Mouse (Mus musculus): Measurements from ENCODE around the gene Metap1.
A peak's percentile ranks its signal among the peaks of the same experiment; 100 is the strongest.

Metap1 gene

DNA sequence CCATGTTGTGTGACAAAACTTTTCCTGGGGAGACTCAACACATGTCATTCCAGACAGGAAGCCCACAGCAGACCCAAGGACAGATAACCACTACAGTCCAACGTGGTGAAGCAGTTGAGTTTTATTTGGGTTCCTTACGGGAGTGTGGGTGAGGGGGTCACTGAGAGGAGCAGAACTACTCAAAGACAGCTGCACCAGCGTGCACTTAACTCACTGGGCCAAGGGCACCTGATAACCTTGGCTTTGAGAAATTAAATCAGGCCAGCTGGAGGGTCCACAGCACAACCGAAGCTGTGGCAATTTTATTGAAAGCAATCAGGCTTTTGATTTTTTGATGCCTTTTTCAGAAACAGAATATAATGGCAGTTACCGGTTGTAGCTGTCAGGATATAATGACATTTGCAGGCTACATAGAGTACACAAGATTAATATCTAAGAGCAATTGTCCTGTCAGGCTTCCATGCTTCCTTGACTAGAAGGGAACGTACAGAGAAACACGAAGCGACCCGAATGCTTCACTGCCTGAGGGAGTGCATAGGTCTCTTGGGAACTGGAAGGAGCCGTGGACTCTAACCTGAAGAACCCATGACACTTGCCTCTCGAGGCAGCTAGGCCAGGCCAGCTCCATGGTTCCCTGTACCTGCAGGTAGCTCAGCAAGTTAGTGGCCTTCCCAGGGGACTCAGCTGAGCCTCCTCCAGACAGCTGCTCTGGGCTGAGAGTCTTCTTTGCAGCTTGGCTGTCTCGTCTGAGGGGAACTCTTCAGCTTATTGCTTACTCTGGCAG lies 41.0 kb downstream of the Metap1 start:
- DNase-seq: no peak

DNA sequence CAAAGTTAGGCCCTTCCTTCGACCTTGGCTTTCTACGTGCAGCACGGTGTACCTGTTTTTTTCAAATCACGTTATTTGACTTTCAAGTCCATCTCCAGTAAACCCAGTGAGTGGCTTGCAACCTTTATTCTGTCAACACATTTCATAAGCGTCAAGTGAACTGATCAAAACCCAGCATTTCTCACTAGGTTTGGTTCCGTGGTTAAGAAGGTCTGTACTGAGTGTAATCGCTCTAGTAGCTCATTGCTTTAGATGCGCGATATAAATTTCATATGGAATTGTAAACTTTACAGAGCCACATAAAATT lies 45.9 kb downstream of the Metap1 start:
- no peak for DNase-seq

DNA sequence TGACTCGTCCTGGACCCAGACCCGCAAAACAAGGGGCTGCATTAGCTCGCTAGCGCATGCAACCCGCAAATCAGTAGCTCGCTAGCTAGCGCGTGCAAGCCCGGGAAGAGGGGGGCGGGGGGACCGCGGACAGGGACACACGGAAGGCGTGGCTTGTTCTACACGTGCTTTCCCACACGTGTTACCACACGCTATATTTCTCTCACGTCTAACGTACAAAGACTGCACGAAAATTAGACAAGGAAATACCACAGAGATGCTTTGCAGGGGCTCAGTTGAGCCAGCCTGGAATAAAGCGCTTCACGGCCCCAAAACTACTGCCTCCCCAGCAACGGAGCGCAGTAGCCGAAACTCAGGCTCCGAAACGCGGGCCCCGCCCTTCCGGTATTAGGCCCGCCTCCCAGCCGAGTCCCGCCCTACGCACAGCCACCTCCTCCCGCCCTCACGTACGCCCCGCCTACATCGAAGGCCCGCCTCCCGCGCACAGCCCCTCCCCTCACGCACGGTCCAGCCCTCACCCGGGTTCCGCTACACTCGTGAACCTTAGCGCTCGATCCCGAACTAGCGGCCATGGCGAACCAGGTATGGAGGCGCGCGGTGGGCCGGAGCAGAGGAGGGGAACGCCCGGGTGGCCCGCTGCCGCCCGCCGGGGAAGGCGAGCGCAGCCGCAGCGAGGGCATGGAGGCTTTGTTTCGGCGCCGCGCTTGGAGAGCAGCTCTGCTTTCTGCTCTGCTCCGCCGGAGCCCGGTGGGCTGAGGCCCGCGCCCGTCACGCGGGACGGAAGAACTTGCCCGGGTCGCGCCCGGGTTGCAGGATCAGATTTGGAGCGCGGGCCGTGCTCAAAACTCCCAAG lies 46.5 kb downstream of the Metap1 start, which contains the start of gene Adh5:
Gene Adh5 (plus strand): TSS at position 482 of the 853 bp plus-strand sequence.
- peak; percentile 83 for DNase-seq

DNA sequence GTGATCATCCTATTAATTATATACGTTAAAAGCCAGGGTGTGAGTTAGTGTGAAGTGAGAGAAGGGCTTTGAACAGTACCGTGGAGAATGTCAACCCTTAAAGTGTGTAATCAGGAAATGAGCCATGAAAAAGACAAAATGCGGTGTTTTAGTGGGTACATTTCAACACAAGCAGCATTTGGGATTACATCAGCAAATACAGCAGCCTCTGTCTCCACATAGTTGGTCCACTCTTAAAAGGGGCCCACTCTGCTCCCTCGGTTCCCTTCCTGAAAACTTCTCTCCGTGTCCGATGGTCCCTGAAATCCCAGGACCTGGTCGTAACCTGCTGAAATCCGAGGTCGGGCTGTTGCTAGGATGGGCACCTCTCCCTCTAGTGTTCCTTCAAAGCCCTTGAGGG lies 47.1 kb downstream of the Metap1 start:
- no peak for DNase-seq

DNA sequence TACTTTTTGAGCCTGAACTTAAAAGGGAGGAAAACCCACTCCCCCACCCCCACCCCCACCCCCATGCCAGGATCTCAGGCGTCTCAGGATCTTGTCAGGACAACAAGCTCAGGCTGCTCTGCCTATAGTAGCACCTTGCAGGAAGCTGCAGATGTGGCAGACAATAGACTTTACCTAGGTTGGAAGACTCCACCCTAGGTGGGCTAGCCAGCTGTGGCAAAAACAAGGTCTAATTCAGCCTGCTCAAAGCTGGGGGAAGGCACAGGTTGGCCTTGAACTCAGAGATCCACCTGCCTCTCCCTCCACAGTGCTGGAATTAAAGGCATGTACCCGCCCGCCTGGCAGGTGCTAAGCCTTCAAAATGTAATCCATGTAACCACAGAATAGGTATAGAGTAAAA lies 50.6 kb downstream of the Metap1 start:
- no peak for DNase-seq

DNA sequence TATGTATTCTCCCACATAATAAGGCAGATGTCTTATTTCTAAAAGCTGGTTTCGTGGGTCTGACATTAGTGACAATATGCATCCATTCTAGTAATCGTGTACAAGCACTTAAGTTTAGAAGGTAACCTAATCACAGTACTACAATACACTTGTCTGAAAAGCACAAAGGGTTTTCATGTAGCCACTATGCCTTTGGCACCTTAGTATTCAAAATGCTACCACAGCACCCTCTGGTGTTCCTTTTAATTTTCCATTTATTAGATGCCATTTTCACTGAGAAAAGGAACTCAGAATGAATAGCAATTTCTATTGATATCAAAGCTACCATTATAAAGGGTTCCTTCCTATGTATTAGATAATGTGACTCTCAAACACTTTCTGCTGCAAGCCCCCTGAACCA lies 57.5 kb downstream of the Metap1 start:
- DNase-seq: no peak

DNA sequence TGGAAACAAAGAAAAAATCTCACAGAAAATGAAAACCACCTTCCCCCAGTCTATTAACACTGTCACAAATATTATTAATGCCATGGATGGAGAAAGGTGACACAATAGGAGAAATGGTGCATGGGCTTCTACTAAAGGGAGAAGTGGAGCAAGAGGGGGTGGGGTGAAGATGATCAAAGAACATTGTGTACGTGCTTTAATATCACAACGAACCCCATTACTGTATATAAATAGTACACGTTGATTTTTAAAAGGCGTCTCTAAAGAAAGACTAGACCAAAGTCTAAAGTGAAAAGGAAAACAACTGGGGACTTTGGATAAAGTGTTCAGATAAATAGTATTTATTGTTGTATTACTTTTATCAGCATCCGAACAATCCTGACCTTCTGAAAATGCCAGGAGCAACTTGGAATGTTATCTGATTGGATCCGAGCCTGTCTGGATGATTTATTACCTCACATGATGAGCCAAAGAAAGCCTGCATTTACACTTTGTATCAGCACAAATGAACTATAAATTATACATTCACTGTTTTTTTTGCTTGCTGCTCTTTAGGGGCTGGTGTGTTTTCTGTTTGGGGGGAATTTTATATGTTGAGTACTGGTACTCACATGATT lies 58.8 kb downstream of the Metap1 start:
- no peak for DNase-seq

DNA sequence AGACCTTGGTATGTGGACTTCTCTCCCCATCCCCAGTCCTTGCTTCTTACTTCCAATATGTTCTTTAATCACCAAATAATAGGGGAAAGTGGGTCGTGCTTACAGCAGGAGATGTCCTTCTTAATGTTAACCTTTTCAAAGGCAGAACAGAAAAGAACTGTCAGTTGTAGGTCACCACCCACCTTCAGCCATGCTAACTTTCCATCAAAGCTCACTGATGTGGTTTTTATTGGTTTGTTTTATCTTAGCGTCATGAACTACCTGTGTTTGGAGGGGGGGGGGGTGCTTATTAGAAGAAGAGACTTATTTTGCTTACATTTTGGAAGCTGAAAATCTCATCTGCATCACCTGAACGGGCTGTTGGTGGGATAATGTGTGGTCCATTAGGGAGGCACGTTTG lies 65.1 kb downstream of the Metap1 start:
- no peak for DNase-seq

DNA sequence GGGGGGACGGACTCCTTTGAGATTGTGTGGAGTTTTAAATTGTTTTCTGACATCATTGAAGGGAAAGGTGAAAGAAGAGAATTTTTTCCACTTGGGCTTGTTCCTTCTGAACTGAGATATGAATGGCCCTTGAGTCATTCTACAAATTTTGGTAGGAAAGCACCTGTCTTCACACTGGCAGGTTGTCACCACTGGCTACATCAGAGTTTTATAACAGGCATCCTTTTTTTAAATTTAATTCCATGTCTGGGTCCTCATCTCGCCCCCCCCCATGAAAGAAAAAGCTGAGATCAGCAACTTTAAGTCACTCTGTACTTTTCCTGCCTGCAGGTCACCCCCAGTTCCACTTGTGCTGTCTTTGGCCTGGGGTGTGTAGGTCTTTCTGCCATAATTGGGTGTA lies 65.7 kb downstream of the Metap1 start:
- no peak for DNase-seq

DNA sequence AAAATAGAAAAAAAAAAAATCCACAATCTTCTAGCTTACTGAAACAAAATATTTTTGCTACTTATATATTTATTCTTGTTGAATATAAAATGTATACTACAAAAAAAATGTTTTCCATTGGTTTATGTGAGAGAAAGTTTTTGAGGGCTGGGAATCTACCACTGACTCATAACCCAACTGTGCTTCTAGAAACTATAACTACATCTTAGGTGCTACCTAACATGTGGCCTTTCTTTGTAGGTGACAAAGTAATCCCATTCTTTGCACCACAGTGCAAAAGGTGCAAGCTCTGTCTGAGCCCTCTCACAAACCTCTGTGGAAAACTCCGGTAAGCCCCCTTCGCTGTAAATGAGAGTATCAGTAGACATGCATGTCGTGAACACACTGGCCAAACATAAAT lies 68.9 kb downstream of the Metap1 start:
- no peak for DNase-seq

DNA sequence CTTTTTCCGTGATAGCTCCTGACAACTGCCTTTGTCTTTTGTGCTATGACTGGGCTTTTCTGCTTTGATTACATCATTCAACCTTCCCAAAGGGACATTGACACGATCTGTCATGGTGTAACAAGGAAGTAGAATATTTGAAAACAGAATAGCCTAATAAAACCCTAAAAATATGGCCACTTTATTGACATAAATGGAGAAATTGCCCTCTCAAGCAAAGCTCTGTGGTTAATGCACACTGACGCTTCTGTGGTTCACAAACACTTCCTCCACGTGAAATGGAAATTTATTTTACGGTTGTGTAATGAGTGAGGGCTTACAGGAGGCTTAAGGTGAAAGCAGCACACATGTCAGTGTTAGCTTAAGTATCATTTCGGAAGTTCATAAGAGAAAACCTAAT lies 69.9 kb downstream of the Metap1 start:
- no peak for DNase-seq

DNA sequence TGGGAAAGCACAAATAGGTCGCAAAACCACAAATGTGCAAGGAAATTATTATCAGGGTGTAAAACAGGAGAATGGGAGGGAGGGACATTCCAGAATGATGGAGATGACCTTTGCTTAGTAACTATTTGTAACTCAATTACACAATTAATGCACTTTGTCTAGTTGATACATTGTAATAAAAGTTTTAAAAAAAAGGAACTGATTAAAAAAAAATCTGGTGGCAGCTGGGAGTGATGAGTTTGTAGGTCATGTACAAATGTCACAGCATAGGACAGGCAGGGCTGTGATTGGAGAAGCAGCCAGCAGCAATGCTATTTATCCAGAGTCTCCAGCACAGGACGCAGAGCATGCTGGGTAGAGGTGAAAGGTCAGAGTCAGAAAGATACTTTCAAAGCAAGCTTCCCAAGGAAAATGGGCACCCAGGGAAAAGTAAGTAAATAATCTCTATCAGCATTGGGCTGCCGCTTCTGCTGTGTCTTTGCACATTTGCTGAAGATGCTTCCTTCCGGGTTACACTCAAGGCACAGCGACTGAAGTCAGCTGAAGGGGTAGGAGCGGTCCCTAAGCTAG lies 74.1 kb downstream of the Metap1 start, which contains the start of gene Adh4:
Gene Adh4 (plus strand): TSS at position 346 of the 570 bp plus-strand sequence.
- no peak for DNase-seq

DNA sequence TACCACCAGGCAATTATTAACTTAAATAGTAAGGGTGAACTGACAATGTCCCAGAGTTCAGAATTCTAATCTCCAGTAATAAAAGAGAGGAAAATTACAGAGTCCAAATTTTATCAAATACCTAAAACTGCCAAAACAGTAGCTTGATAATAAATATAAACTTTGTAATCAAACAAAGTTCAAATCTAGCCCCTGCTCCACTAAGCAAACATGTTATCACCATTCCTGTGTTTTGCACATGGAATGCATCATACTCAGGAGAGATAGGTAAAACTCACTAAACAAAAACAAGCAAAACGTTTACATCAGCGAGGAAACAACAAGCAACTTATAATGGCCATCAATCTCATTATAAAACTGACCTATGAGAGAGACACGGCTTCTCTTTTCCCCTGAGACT lies 79.1 kb downstream of the Metap1 start:
- no peak for DNase-seq

DNA sequence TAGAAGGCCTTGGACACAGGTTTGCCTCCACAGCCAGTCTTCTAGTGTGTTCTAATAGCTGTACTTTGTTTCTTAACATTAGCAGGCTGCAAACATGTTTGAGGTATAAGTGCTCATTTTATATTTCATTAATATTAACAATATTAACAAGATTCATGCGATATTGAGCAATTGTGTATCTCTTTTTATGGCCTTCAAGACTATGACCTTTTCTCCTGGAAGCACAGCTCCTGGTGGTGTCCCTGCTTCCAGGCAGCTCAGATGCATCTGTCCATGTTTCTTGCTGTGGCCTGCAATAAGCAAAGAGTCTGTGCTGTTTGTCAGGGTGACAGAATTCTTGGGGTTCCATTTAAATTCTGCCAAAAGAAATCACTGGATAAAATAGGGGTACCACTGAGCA lies 79.7 kb downstream of the Metap1 start:
- DNase-seq: no peak

Measured in right cerebral cortex, postnatal 4 days (tissue).